Mouse (Mus musculus): Measurements from ENCODE around the gene Gm16427.
"Not testable (repeated sequence)": the region's sequence is repeated elsewhere in the genome, so short reads cannot be mapped to it uniquely, and the experiment has no call there.

The Gm16427 gene

GRCm38 (mm10) chr5:93540100-93540499 lies at the start of gene Gm16427:
TSS of gene Gm16427 (minus strand) at chr5:93540200.
- DNase-seq (ENCODE audit: low spot score), result not testable (repeated sequence)

Measured in embryo, embryonic 10.5 days (tissue).